ENCODE assay signal across 8 mouse cellular contexts in the genomic region with DNA sequence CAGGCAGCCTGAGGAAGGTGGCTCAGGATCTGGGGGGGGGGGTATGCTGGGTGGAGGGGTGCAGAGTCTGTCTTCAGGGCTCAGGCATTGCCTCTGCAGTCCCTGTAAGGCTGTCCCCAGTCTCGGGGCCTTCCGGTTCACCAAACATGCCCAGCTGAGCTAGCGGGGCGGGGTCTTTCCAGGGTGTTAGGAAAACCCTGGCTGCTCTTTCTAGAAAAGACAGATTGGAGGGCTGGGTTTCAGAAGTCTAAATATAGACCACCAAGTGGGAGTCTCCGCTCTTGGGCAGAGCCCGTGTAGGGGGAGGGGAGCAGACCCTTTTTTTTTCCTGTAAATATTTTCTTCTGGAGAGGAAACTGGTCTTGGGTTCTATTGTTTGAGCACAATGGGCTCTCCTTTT. TPM values are rescaled to one million over a fixed set of nuclear protein-coding genes. Genes with fewer than 3 reads are reported as not detected.
DNase-seq lines count a peak whose midpoint lies in the region; ATAC-seq lines count a peak whose summit lies in the region.

No protein-coding gene starts in this region.

- H3K27me3 ChIP-seq in heart, embryonic 14.5 days (ENCODE audit: control insufficient read depth, insufficient read depth, low read length): no peaks in the 10 kb centered on the region
- no peaks in the 10 kb centered on the region for H3K27me3 ChIP-seq in midbrain, embryonic 10.5 days (ENCODE audit: low read depth, poor library complexity, severe bottlenecking)

- peak overlapping the region; percentile 56 for H3K4me2 ChIP-seq in heart, embryonic 14.5 days (ENCODE audit: low read length)

- peaks cover 43 to 60% of the 10 kb centered on the region in 2 experiments for H3K4me1 ChIP-seq in heart, embryonic 14.5 days (ENCODE audit: control insufficient read depth in 2 of 2, insufficient read depth in 2 of 2, low read length in 2 of 2)
- peaks cover 34% of the 10 kb centered on the region for H3K4me1 ChIP-seq in midbrain, embryonic 10.5 days

- H3K9ac ChIP-seq in heart, embryonic 14.5 days (ENCODE audit: low read length): peak overlapping the region; percentile 63

- no peak overlapping the region for H3K4me3 ChIP-seq in heart, embryonic 14.5 days (ENCODE audit: control insufficient read depth in 1 of 2, insufficient read depth in 1 of 2, low read depth in 1 of 2, low read length in 2 of 2)
- H3K4me3 ChIP-seq in midbrain, embryonic 10.5 days: peak overlapping the region; percentile 26; the same call in 1 of the 2 replicates

- under 1% methylated on average over 6 of the region's 6 CpGs for WGBS in heart, embryonic 14.5 days
- 10% methylated on average over 6 of the region's 6 CpGs for WGBS in midbrain, embryonic 10.5 days

- ATAC-seq in frontal cortex, adult (ENCODE audit: low TSS enrichment): peak; percentile 13; the same call in 1 of the 2 replicates
- peak; percentile 73 for ATAC-seq in heart, embryonic 14.5 days (ENCODE audit: insufficient number of reproducible peaks, insufficient read depth, low FRiP score, low read depth)

- H3K9me3 ChIP-seq in heart, embryonic 14.5 days (ENCODE audit: control insufficient read depth, low read length): no peaks in the 10 kb centered on the region
- H3K9me3 ChIP-seq in midbrain, embryonic 10.5 days (replicated peaks): no peaks in the 10 kb centered on the region

- no peak for DNase-seq in frontal cortex, postnatal 36 days (ENCODE audit: low spot score in 2 of 2)
- peak; percentile 82 for DNase-seq in embryo, embryonic 10.5 days (ENCODE audit: low spot score)
- peak; percentile 85 for DNase-seq in kidney, postnatal 10 days
- DNase-seq in midbrain, embryonic 10.5 days (ENCODE audit: low spot score): peak; percentile 56
- DNase-seq in ovary, postnatal 36 days (ENCODE audit: low spot score): no peak
- no peak for DNase-seq in thymus, postnatal 14 days

- peaks cover 48% of the 10 kb centered on the region for H3K36me3 ChIP-seq in heart, embryonic 14.5 days (ENCODE audit: control insufficient read depth, insufficient read depth, low read length)
- H3K36me3 ChIP-seq in midbrain, embryonic 10.5 days: peaks cover 25% of the 10 kb centered on the region

- peak overlapping the region; percentile 95 to 97 for H3K27ac ChIP-seq in heart, embryonic 14.5 days (replicated peaks in 1 of 2; ENCODE audit: control insufficient read depth in 1 of 2, insufficient read depth in 1 of 2, low read depth in 2 of 2, low read length in 2 of 2)
- H3K27ac ChIP-seq in midbrain, embryonic 10.5 days (replicated peaks): peak overlapping the region; percentile 81

RNA-seq across cellular contexts. Expression of a gene that starts 32.4 kb away (rescaled TPM):
- polyA plus RNA-seq in heart, embryonic 14.5 days (2014; fragmentation: Nextera tagmentation; extraction: Ambion mirVana): 18.1 and 25.1 TPM in 2 replicates
- polyA plus RNA-seq in midbrain, embryonic 10.5 days (2016; fragmentation: Nextera tagmentation; extraction: Ambion mirVana): 23.5 and 25.5 TPM in 2 replicates

RNA-seq across cellular contexts. Expression of a gene that starts 53.1 kb away (rescaled TPM):
- polyA plus RNA-seq in heart, embryonic 14.5 days (2014; fragmentation: Nextera tagmentation; extraction: Ambion mirVana): 112 and 129 TPM in 2 replicates
- 144 and 172 TPM in 2 replicates for polyA plus RNA-seq in midbrain, embryonic 10.5 days (2016; fragmentation: Nextera tagmentation; extraction: Ambion mirVana)

RNA-seq across cellular contexts. Expression of a gene that starts 53.1 kb away (rescaled TPM):
- polyA plus RNA-seq in heart, embryonic 14.5 days (2014; fragmentation: Nextera tagmentation; extraction: Ambion mirVana): 6.3 and 7.4 TPM in 2 replicates
- polyA plus RNA-seq in midbrain, embryonic 10.5 days (2016; fragmentation: Nextera tagmentation; extraction: Ambion mirVana): 9.8 and 12.9 TPM in 2 replicates

Comparison
In these comparisons a context has a peak if more than half of its experiments do, and no peak if none do; other contexts are left out.
1. DNase-seq: peak in embryo, embryonic 10.5 days (single experiment), kidney, postnatal 10 days (single experiment) and midbrain, embryonic 10.5 days (single experiment); none in frontal cortex, postnatal 36 days (0 of 2), ovary, postnatal 36 days (single experiment) and thymus, postnatal 14 days (single experiment).